Mouse (Mus musculus) cerebellum, postnatal 10 days (tissue): ENCODE measurements around the gene Slc16a8.
A peak's percentile ranks its signal among the peaks of the same experiment; 100 is the strongest.

Experiments
- DNase-seq, 2 experiments: peaks; one replicate each; pipeline ENCODE4 v3.0.0; 2021; ENCODE audit warnings: mixed read lengths in 2 of 2

Slc16a8 gene

DNA sequence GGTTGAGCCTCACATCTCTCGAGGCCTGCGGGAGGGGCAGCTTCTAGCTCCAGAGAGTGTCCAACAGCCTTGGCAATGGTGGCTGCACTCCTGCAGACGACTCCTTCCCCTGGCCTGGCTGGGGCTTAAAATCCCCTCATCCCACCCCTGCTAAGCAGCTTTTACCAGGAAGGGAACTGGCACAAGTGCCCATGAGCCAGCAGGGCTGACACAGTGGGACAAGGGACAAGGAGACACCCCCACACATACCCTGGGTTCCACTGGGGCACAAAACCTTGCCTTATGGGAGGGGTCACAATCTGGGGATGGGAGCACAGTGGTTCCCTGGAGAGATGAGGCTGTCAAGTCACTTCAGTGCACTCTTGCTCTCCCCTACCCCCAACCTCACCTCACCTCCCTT, at the start of gene Slc16a8:
TSS of gene Slc16a8 (minus strand) at position 101 of the 400 bp plus-strand sequence.
- DNase-seq: no peak

DNA sequence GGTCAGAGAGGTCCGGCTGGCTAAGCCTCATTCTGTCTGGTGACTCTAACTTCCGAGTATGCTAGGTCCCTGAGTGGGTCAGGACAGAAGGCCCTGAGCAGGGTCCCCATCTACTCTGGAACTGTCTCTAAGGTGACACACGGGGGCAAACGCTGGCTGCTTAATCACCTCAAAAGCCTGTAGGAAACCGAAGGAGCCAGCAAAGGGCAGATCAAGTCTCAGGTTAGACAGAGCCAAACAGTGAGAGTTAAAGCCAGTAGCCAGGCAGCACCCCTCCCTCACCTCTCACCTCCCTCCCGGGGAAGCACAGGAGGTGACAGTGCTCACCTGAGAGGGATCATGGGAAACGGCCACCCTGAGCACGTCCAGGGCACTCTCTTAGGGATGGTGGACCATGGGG, 49.2 kb upstream of the Slc16a8 start:
- DNase-seq: peak; percentile 57 to 60

DNA sequence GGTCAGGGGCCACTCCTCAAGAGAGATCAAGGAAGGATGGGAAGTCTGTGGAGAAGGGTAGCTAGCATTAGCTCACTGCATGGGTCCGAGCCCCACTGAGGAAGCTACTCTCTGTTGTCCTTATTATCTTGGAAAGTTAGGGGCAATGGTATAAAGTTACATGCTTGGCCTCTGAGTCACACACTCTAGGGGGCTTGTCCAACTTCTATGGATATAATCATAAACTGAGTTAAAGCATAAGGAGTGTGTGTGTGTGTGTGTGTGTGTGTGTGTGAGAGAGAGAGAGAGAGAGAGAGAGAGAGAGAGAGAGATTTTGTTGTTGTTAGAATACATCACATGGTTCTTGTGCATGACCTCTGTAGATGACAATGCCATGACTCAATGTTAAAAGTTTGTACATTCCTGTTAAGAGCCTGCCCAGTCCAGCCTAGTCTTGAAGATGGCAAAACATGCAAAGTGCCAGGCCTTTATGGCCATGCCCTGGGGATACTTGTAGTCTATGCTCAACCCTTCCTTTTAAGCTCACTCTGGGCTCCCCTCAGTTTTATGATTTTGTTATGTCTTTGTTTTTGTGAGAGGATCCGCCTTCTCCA, 45.1 kb upstream of the Slc16a8 start:
- no peak for DNase-seq

DNA sequence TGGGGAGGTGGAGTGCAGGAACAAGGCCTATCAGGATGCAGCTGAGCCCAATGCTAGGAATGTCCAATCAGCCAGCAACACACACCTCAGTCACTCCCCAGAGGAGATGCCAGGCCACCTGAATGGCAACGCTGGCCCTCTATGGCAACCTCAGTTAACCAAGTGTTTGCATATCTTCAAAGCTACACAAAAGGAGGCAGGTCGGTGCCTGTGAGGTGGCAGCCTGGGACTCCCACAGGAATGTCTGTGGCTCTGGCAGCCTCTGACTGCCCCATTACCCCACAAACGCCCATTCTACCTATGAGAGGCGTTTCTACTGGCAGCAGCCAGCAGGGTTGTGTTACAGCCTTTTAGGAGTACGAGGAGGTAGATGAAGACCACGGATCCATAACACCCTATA, 44.0 kb upstream of the Slc16a8 start:
- DNase-seq: no peak

DNA sequence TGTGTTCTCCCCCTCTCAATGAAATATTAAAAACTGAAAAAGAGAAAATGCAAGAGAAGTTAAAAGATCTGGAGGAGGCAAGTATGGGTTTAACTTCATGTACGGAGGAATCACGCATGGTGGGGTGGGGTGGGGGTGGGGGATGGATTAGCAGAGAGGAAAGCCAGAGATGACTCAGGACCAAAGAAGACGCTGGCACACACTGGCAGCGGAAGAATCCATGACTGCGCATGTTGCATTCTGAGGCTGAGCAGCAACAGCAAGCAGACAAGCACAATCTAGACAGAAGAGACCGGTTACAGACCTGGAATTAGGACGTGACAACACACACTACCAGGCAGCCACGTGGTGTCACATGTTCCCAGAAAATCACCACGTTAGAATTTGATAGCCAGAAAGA, 38.2 kb upstream of the Slc16a8 start:
- DNase-seq: no peak

DNA sequence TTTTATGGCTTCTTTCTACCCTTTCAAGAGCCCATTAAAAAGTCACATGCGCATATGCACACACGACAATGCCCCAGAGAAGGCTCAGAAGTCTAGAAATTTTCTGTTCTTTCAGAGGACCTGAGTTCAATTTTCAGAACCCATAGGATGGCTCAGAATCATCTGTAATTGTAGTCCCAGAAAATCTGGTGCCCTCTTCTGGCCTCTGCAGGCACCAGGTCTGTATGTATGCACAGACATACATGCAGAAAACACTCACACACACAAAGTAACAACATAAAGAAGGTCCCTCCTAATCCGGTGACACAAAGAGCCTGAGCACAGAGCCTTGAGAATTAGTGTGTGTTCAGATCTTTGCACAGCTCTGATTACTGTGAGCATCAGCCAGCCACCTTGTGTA, 35.8 kb upstream of the Slc16a8 start:
- DNase-seq: no peak

DNA sequence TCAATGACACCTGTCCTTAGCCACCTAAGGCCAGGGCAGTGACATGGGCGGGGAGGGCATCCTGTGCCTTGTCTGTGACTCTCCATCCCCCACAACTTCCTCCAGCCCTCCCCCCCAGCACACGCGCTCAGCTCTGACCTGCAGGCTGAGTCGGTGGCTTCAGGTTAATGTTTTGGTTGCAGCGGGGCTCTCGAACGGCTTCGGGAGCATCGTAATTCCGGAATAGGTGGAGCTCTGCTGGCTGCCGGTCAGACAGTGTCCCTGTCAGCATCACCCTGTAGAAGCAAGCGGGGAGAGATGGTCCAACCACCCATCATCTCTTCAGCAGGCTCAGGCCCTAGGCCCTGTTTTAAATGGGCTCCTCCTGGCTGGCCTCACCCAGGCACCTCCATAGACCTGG, 34.9 kb upstream of the Slc16a8 start:
- DNase-seq: no peak

DNA sequence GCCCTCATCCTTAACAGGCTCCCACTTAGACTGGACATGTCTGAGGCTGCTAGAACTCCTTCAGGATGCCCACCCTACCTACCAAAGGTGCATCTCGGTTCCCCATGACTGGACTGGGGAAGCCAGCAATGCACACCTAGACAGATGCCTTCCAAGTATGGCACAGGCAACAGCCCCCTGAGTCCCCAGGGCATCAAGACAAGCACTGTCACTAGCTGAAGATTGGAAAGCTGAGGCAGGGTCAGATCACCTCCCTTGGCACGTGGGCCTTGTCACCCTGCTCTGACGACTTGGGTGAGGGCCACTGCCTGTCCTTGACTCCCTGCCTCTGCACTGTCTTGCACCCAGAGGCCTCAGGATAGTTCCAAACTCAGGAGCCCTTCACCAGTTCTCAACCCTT, 33.8 kb upstream of the Slc16a8 start:
- DNase-seq: no peak

DNA sequence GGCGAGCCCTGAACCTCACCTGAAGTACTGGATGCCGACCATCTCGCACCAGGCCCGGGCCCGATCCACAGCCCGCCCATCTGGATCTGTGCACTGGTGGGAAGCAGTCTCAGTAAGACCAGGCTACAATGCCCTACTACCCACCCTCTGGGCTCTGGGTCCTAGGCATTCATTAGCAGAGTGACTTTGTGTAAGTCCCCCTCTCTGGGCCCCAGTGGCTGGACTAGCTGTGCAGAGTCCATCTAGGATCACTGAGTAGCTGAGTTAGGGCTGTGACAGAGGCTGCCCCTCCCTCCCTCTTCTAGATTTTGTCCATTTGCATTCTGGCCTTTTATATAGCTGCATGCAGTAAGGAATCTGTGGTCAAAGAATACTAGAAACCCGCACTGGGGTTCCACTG, 32.5 kb upstream of the Slc16a8 start:
- no peak for DNase-seq

DNA sequence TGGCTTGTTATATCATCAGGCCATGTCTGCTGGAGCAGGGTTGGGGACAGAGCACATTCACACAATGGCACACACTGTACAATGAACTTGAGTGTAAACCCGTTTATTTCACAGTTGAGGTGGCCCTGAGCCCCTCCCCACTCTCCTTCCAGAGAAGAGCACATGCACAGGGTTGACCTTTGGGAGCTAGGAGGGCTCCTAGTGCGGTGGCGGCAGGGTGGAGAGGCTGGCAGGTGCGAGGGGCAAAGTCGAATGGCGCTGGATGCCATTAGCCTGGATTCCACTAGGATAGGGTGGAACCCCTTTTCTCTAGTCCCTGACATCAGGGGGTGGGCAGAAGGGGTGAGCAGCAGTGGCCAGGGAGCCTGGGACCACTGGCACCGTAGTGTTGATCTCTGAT, 31.6 kb upstream of the Slc16a8 start:
- DNase-seq: no peak

DNA sequence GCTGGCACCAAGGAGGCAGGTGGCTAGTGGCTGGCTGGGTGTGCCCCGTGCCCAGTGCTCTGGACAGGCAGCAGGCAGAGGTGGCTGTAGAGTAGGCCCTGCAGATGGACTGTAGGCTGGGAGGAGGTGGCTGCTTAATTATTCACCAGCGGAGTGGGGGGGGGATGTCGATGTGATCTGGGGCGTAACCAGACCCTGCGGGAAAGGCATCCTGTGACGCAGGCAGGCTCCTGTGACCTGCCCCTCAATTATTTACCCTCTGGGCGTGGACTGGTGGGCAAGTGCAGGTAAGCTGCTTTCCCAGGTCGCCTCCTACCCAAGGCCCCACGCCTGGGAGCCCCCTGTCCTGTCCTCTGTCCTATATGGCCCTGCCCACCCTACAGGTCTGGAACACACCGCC, 30.8 kb upstream of the Slc16a8 start, which contains the start of gene Baiap2l2:
TSS of gene Baiap2l2 (minus strand) at position 139 of the 400 bp plus-strand sequence.
- no peak for DNase-seq

DNA sequence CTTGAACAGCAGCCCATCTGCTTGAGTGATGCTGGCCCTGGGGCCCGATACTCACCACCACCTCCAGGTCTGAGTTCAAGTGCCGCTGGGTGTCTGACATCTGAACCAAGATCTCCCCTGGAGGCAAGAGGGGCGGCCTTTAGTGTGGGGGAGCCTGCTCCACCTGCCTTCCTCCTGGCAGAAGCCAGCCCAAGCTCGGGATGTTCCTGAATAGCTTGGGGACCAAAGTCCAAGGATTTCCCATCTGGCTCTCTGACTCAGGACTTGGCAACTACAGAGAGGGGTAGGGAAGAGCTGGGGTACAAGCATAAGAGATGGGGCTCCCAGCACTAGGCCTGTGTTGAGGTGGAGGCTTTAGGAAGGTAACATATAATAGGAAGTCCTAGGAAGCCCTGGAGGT, 28.8 kb upstream of the Slc16a8 start:
- DNase-seq: no peak

DNA sequence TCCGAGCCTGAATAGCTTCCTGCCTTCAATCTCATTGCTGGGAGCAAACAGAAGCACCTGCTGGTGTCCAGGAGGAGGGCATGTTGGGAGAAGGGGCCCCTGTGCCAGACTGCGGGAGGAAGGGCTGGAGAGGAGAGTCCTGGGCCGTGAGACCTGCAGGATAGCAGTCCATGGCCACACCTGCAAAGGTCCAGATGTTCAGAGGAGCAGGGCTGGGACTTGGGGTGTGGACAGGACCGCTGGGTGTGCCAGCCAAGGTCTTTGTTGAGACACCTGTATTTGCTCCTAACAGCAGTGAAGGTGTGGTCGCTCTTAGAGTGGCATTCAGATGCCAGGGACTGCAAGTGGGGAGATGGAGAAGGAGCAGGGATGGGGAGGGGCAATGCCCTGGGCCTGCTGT, 27.9 kb upstream of the Slc16a8 start:
- DNase-seq: no peak

DNA sequence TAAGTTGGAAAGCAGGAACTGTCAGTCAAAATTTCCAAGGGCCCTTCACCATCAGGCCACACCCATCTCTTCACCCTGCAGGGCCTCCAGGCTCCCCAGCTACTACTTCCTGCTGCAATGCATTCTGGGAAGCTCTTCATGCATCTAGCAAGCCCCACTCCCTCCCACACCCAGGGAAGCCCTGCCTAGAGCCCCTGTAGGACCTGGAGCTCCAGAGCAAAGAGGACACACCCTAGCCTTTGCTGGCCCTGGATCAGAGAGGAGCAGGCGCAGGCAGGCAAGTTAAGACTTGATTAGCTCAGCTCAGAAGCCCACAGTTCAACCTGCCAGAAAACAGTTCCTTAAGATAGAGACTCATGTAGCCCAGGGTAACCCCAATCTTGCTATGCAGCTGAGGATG, 26.8 kb upstream of the Slc16a8 start:
- DNase-seq: no peak

DNA sequence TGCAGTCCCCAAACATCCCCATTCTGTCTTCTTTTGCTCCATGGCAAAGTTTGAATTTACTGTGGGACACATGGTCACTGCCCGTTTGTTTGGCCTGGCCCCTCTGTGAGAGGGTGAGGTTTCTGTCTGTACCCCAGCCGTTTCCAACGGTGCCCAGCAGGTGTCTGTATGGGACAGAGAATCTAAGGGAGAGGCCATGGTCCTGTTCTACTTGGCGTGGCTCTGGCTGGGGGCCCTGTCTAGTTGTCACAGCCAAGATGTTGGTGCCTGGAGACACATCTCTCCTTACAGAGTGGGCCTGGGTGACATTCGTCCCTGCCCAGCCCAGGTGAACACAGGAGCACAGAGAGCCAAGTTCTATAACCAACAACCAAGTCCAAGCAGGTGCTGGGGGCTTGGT, 26.3 kb upstream of the Slc16a8 start:
- DNase-seq: no peak

DNA sequence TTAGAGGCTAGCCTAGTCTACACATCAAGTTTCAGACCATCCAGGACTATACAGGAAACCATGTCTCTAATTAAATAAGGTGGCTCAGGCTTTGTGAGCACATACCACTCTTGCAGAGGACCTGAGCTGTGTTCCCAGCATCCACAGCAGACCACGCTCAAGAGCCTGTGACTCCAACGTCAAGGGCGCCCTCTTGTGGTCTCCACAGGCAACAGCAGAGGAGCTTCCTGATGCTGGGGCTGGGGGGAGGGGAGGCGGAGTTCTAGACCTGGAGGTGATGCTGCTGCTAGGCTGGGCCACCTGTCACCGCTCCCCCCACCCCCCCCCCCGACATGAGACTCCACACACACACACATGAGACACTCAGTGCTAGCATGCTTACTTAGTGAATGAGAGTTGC, 25.6 kb upstream of the Slc16a8 start:
- DNase-seq: peak; percentile 51 to 55

DNA sequence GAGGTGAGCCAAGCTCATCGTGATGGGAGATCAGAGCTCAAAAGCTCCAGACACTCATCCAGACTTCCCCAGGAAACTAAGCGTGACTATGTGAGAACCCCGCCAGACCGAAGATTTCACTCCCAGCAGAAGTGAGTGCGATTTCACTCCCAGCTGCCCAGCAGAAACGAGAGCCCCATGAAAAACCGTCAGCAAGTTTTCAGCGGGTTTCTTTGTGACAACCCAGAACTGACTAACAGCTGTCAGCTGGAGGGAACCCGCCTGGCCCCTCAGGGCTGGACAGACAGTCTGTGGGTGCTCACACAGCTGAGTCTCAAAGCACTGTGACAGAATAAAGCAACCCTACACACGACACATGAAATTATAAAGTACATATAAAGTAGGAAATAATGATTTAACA, 23.2 kb upstream of the Slc16a8 start:
- no peak for DNase-seq

DNA sequence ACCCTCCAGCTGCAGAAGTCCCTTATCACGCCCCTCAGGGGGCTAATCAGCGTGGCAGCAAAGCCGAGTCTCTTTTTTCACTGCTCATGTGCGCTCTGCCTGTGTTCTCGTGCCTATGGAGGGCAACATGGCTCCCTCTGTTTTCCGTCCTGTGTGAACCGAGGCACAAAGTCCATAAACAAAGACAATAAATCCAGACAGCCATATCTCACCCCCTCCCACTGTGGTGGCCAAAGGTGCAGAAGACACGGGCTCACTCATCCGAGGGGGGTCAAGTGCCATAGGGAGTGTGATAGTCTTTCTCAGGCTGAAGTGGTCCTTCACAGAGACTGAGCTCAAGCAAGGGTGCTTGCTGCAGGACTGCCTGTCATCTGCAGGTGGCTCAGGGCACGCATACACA, 18.5 kb upstream of the Slc16a8 start:
- DNase-seq: no peak

DNA sequence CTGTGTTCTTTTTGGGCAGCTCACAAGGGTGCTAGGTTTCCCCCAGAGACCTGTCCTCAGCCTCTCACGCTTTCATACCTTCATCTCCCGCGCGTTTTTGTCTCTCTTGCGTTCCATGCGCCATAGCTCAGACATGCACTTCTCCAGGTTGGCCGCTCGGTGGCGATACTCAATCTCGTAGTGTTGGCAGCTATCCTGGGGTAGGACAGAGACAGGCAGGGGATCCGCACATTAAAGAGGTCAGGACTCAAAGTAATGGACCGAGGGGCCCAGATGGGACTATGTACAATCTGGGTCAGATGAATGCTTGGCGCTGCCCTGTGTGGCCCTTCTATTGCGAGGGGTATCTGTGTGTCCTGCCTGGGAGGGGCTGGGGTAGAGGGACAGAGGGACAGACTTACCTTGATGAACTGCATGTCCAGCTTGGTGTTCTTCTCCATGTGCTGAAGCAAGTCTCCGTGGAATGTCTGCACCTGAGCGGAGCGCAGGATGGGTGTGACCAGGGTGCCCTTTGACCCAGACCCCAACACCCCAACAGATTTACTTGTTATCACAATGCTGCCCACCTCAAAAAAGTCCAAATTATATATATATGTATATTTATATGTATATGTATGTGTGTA, 16.7 kb upstream of the Slc16a8 start:
- peak; percentile 66 to 73 for DNase-seq

DNA sequence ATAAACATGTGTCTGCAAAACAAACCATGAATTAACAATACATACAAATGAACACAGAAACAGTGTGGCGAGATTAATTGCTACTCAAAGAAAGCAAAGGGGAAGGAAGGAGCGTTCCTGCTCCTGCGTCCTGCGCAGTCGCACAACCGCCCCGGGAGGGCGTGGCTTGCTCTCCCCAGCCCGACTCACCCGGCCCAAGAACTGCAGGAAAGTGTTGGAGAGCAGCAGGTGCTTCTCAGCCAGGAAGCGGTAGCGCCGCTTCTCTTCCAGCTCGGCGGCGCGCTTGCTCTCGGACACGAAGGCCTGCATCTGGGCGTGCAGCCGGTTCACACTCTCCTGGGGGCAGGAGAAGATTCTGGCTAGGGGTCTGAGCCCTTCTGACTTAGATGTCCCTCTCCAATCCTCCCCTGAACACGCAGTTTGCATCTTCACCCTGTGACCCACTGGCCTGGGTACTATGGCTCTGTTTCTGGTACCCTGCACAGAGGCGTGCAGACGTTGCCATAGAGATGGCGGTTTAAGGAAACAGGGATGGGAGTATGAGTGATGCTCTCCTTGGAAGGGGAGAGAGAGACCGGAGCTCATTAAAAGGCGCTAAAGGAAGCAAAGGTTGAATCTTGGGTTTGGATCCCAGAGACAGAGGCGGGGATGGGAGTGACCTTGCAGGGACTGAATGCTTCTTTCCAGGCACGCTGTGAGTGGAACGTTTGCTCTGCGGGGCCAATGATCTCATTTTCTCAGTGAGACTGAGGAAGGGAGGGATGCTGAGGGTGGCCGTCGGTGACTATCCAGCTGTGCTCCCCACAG, 16.0 kb upstream of the Slc16a8 start:
- peak; percentile 66 to 78 for DNase-seq

DNA sequence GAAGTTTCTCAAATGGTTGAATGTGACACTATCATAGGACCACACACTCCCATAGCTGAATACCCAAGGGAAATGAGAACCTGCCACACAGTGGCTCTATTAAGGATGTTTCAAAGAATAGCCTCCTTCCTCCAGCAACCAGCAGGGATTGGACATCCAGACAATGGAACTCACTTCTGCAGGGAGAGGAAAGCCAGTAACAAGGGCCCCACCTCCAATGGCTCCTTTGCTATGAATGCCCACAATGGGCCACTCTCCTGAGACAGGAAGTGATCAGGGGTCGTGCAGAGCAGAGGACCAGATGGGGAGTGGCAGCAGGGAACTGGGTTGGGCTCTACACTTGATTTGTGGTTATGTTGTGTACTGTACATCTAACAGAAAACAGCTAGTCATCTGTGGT, 14.0 kb upstream of the Slc16a8 start:
- no peak for DNase-seq

DNA sequence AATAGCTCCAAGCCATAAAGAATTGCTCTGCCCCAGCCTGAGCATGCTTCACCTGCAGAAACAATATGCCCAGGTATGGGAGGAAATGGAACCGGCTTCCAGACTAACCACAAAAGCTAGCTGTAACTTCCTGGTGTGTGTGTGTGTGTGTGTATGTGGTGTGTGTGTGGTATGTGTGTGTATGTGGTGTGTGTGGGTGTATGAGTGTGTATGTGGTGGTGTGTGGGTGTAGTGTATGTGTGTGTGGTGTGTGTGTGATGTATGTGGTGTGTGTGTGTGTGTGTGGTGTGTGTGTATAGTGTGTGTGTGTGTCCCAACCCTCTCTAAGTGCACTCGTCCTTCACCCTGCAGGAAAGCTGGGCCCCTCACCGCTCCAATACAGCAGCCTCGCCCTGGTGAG, 10.8 kb upstream of the Slc16a8 start:
- DNase-seq: no peak

DNA sequence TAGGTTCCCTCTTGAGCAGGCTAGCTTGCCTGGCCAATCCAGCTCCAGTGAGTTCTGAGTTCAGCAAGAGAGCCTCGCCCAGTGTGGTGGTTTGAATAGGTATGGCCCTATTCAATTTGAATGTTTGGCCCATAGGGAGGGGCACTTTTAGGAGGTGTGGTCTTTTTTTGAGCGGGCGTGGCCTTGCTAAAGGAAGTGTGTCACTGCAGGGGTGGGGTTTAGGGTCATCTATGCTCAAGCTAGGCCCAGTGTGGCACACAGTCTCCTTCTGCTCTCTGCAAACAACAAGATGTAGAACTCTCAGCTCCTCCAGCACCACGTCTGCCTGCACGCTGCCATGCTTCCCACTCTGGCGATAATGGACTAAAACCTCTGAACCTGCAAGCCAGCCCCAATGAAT, 9.2 kb upstream of the Slc16a8 start:
- DNase-seq: no peak

DNA sequence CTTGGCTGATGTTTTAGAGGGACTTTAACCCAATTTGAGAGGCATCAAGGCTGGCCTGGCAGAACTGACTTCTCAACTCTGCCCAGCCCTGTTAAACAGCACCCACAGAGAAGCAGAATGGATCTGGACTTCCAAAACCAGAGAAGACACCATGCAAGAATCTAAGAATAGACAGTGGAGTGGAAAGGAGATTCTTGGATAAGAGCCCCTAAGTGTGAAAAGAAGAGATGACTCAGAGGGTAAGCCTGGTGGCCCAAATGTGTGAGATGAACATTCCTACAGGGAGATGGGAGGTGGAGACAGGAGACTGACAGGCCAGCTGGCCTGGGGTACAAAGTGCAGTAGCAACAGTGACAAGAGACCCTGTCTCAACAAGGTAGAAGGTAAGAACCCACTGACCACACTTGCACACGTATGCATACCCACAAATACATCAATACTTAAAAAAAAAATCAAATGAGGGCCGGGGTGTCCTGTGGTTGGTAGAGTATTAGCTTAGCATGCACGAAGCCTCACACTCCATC, 8.3 kb upstream of the Slc16a8 start:
- no peak for DNase-seq
